Mouse (Mus musculus) CH12.LX (cell line): ENCODE results near the gene Angel1. TPM values are rescaled to one million over a fixed set of nuclear protein-coding genes. Genes with fewer than 3 reads are reported as not detected.

Experiments used
- DNase-seq: peaks from one replicate; pipeline ENCODE4 v3.0.0-alpha.2; 2013; ENCODE audit errors: extremely low read depth
- H3K27ac ChIP-seq: 2 replicates; pipeline ENCODE4 v1.5.1; 2012; ENCODE audit warnings: low read depth, mild to moderate bottlenecking, control low read depth, moderate library complexity; ENCODE audit not compliant: insufficient read depth
- H3K27me3 ChIP-seq: replicated peaks from 2 replicates; pipeline ENCODE3; 2012; ENCODE audit warnings: inconsistent platforms
- H3K36me3 ChIP-seq, 2 experiments: replicated peaks in 1 of 2; 2 replicates each; pipeline versions ENCODE3 to v1.6.1; 2012; ENCODE audit warnings: inconsistent platforms in 1 of 2, low read length in 1 of 2, mild to moderate bottlenecking in 1 of 2, mixed read lengths in 1 of 2, moderate library complexity in 1 of 2; ENCODE audit not compliant: control insufficient read depth in 1 of 2, insufficient read depth in 1 of 2
- H3K4me1 ChIP-seq, 2 experiments: 2 replicates each; pipeline ENCODE4 v1.6.1; 2012; ENCODE audit warnings: inconsistent platforms in 1 of 2, moderate library complexity in 1 of 2; ENCODE audit not compliant: insufficient read depth in 2 of 2, control insufficient read depth in 1 of 2
- H3K4me2 ChIP-seq: 2 replicates; pipeline ENCODE4 v1.6.1; 2012; ENCODE audit warnings: low read depth, mild to moderate bottlenecking, control low read depth; ENCODE audit not compliant: poor library complexity, insufficient read depth, severe bottlenecking
- H3K4me3 ChIP-seq, 3 experiments: fragments of 150-350 bp in 1 of 3; sonication (generic) in 1 of 3; replicated peaks in 1 of 3; 2 replicates each; pipeline versions ENCODE3 to v1.5.1; 2011 to 2012; ENCODE audit warnings: low read depth in 2 of 3, low read length in 2 of 3, mild to moderate bottlenecking in 2 of 3, moderate library complexity in 2 of 3, control low read depth in 1 of 3, improper control_type of control experiment in 1 of 3, inconsistent platforms in 1 of 3, mixed read lengths in 1 of 3; ENCODE audit not compliant: poor library complexity in 1 of 3
- H3K79me2 ChIP-seq: replicated peaks from 2 replicates; pipeline ENCODE4 v1.6.1; 2012; ENCODE audit warnings: mild to moderate bottlenecking, moderate library complexity; ENCODE audit not compliant: control insufficient read depth, poor library complexity, insufficient read depth, severe bottlenecking; ENCODE audit errors: extremely low read depth
- H3K9ac ChIP-seq: 2 replicates; pipeline ENCODE4 v1.6.1; 2012; ENCODE audit warnings: low read depth, mild to moderate bottlenecking, control low read depth, moderate library complexity; ENCODE audit not compliant: insufficient read depth
- H3K9me3 ChIP-seq: replicated peaks from 2 replicates; pipeline ENCODE3; 2012; ENCODE audit warnings: low read length, inconsistent platforms, mixed read lengths
- BHLHE40 ChIP-seq: IDR thresholded peaks from 2 replicates; pipeline ENCODE4 v1.6.1; 2011; ENCODE audit warnings: mild to moderate bottlenecking, low read depth, low read length, improper control_type of control experiment
- CHD2 ChIP-seq: IDR thresholded peaks from 2 replicates; pipeline ENCODE4 v1.6.1; 2011; ENCODE audit warnings: low read length, improper control_type of control experiment
- CTCF ChIP-seq, 2 experiments: IDR thresholded peaks in 1 of 2; conservative IDR thresholded peaks in 1 of 2; 2 replicates each; pipeline ENCODE4 v1.5.1; 2011 to 2012; ENCODE audit warnings: low read depth in 2 of 2, low read length in 2 of 2, improper control_type of control experiment in 1 of 2, inconsistent platforms in 1 of 2, mild to moderate bottlenecking in 1 of 2, moderate library complexity in 1 of 2
- E2F4 ChIP-seq: IDR thresholded peaks from 2 replicates; pipeline ENCODE4 v1.6.1; 2011; ENCODE audit warnings: low read depth, low read length, improper control_type of control experiment; ENCODE audit not compliant: insufficient replicate concordance
- ELF1 ChIP-seq: IDR thresholded peaks from 2 replicates; pipeline ENCODE4 v1.6.1; 2014; ENCODE audit warnings: low read depth, mild to moderate bottlenecking, inconsistent platforms, low read length, improper control_type of control experiment
- EP300 ChIP-seq: IDR thresholded peaks from 2 replicates; pipeline ENCODE4 v1.6.1; 2011; ENCODE audit warnings: low read length, improper control_type of control experiment
- GABPA ChIP-seq: IDR thresholded peaks from 2 replicates; pipeline ENCODE4 v1.6.1; 2012; ENCODE audit warnings: low read depth, low read length, improper control_type of control experiment, inconsistent platforms; ENCODE audit not compliant: insufficient replicate concordance
- IRF4 ChIP-seq: IDR thresholded peaks from 2 replicates; pipeline ENCODE4 v1.6.1; 2014; ENCODE audit warnings: low read depth, mild to moderate bottlenecking, inconsistent platforms, low read length, improper control_type of control experiment
- JUN ChIP-seq: IDR thresholded peaks from 2 replicates; pipeline ENCODE4 v1.6.1; 2011; ENCODE audit warnings: low read depth, mild to moderate bottlenecking, low read length, improper control_type of control experiment, moderate library complexity; ENCODE audit not compliant: insufficient read depth
- KAT2A ChIP-seq: IDR thresholded peaks from 2 replicates; pipeline ENCODE4 v1.6.1; 2012; ENCODE audit warnings: low read length, improper control_type of control experiment, inconsistent platforms; ENCODE audit not compliant: insufficient replicate concordance
- MAFK ChIP-seq: IDR thresholded peaks from 2 replicates; pipeline ENCODE4 v1.6.1; 2011; ENCODE audit warnings: low read length, improper control_type of control experiment; ENCODE audit not compliant: insufficient replicate concordance
- MAX ChIP-seq: IDR thresholded peaks from 2 replicates; pipeline ENCODE4 v1.6.1; 2011; ENCODE audit warnings: low read length, improper control_type of control experiment
- MEF2A ChIP-seq: IDR thresholded peaks from 2 replicates; pipeline ENCODE4 v1.6.1; 2014; ENCODE audit warnings: low read depth, mild to moderate bottlenecking, inconsistent platforms, low read length, improper control_type of control experiment, borderline replicate concordance
- MYC ChIP-seq: IDR thresholded peaks from 2 replicates; pipeline ENCODE4 v1.6.1; 2011; ENCODE audit warnings: low read depth, mild to moderate bottlenecking, improper control_type of control experiment, low read length
- NELFE ChIP-seq: IDR thresholded peaks from 2 replicates; pipeline ENCODE4 v1.6.1; 2011; ENCODE audit warnings: low read depth, low read length, improper control_type of control experiment
- NRF1 ChIP-seq: IDR thresholded peaks from 2 replicates; pipeline ENCODE4 v1.6.1; 2014; ENCODE audit warnings: low read depth, mild to moderate bottlenecking, inconsistent platforms, low read length, improper control_type of control experiment, moderate library complexity
- PAX5 ChIP-seq: IDR thresholded peaks from 2 replicates; pipeline ENCODE4 v1.6.1; 2012; ENCODE audit warnings: low read length, inconsistent platforms, mixed read lengths
- POLR2A ChIP-seq: IDR thresholded peaks from 2 replicates; pipeline ENCODE4 v1.6.1; 2011; ENCODE audit warnings: low read depth, mild to moderate bottlenecking, improper control_type of control experiment, low read length
- POLR2AphosphoS2 ChIP-seq: IDR thresholded peaks from 2 replicates; pipeline ENCODE4 v1.6.1; 2011; ENCODE audit warnings: low read depth, low read length, improper control_type of control experiment
- RAD21 ChIP-seq: IDR thresholded peaks from 2 replicates; pipeline ENCODE4 v1.6.1; 2011; ENCODE audit warnings: low read depth, mild to moderate bottlenecking, low read length, improper control_type of control experiment, moderate library complexity
- RCOR1 ChIP-seq: conservative IDR thresholded peaks from 2 replicates; pipeline ENCODE4 v1.6.1; 2012; ENCODE audit warnings: low read depth, mild to moderate bottlenecking, inconsistent platforms, low read length, improper control_type of control experiment
- SIN3A ChIP-seq: IDR thresholded peaks from 2 replicates; pipeline ENCODE4 v1.6.1; 2012; ENCODE audit warnings: low read length, improper control_type of control experiment, inconsistent platforms
- SMC3 ChIP-seq: IDR thresholded peaks from 2 replicates; pipeline ENCODE4 v1.6.1; 2011; ENCODE audit warnings: low read depth, low read length, improper control_type of control experiment
- TBP ChIP-seq: conservative IDR thresholded peaks from 2 replicates; pipeline ENCODE4 v1.6.1; 2011; ENCODE audit warnings: low read depth, low read length, improper control_type of control experiment
- TCF12 ChIP-seq: IDR thresholded peaks from 2 replicates; pipeline ENCODE4 v1.6.1; 2014; ENCODE audit warnings: low read depth, mild to moderate bottlenecking, inconsistent platforms, low read length, improper control_type of control experiment
- UBTF ChIP-seq: IDR thresholded peaks from 2 replicates; pipeline ENCODE4 v1.6.1; 2012; ENCODE audit warnings: low read depth, mild to moderate bottlenecking, inconsistent platforms, low read length, improper control_type of control experiment, moderate library complexity
- ZKSCAN1 ChIP-seq: IDR thresholded peaks from 2 replicates; pipeline ENCODE4 v1.6.1; 2012; ENCODE audit warnings: low read depth, inconsistent platforms, low read length, improper control_type of control experiment, borderline replicate concordance
- ZNF384 ChIP-seq: IDR thresholded peaks from 2 replicates; pipeline ENCODE4 v1.6.1; 2012; ENCODE audit warnings: low read depth, low read length, improper control_type of control experiment, inconsistent platforms
- dilution Hi-C: fragments of 300-500 bp; cut with MboI; formaldehyde crosslinking; loops from 2 replicates; pipeline ENCODE4 v1.14.3; 2020; ENCODE audit warnings: low sequenced_read_pairs; ENCODE audit not compliant: extremely low pct_unique_long_range_greater_than_20kb, extremely low pct_ligation_motif_present
- in situ Hi-C: fragments of 300-500 bp; cut with MboI; formaldehyde crosslinking; loops from 3 replicates; pipeline ENCODE4 v1.14.3; 2019; ENCODE audit warnings: low sequenced_read_pairs, low pct_ligation_motif_present, low pct_unique_long_range_greater_than_20kb, mixed read lengths
- polyA plus RNA-seq: library from polyadenylated mRNA; unstranded; fragments of >175 nt; gene quantifications from 2 replicates; pipeline ENCODE4 v1.2.1, GENCODE M21; 2012; ENCODE audit warnings: low read depth; ENCODE audit not compliant: insufficient read length
- total RNA-seq, 2 experiments: library from RNA; depleted of rRNA; stranded (reverse); fragments of 300-350 nt in 1 of 2; fragments of >200 nt in 1 of 2; gene quantifications; 2 replicates each; pipeline ENCODE4 v1.2.3; 2012 to 2014

The Angel1 gene
- total and polyA plus RNA-seq, 3 experiments, result 1.0 to 9.3 (median 2.9) TPM

DNA sequence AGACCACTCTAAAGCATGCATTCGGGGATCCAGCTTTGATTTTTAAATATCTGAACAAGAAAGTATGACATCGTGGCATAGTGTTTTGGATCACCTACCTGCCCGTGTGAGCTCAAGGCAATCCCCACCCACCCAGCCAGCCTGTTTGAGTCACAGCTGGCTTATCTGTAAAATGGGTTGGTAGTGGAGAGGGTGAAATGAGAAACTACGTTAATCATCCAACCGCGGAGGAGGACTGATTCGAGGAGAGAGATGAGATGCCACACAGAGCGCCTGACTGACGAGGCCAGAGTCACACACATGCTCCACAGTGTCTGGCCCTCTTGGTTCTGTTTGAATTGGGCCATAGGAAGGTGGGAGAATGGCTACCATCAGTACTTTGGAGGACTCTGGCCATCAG lies 44.6 kb downstream of the Angel1 start:
- Histone ChIP-seq H3K36me3 (no peaks in the 10 kb centered on the region), H3K27me3 (no peaks in the 10 kb centered on the region), H3K79me2 (no peaks in the 10 kb centered on the region), H3K4me3 (no peak overlapping the region), H3K4me2 (no peak overlapping the region), H3K9me3 (no peaks in the 10 kb centered on the region), H3K27ac (no peak overlapping the region), H3K4me1 (peaks cover 27 to 78% of the 10 kb centered on the region in 2 experiments), H3K9ac (no peak overlapping the region)
- DNase-seq, result no peak
- in situ Hi-C loops, result no loop called here
- dilution Hi-C loops, result no loop called here
- TF ChIP-seq IRF4 (no peak), TCF12 (no peak), NRF1 (no peak), RCOR1 (no peak), PAX5 (no peak), ELF1 (no peak), POLR2A (no peak), MAX (no peak), BHLHE40 (no peak), CTCF (conservative IDR thresholded peaks at IDR 0.05 in 1 of 2, IDR thresholded peaks at IDR 0.05 in 1 of 2; ENCODE audit: low read depth in 2 of 2, low read length in 2 of 2) (no peak), ZKSCAN1 (no peak), RAD21 (no peak), ZNF384 (no peak), UBTF (no peak), CHD2 (no peak), TBP (no peak)

DNA sequence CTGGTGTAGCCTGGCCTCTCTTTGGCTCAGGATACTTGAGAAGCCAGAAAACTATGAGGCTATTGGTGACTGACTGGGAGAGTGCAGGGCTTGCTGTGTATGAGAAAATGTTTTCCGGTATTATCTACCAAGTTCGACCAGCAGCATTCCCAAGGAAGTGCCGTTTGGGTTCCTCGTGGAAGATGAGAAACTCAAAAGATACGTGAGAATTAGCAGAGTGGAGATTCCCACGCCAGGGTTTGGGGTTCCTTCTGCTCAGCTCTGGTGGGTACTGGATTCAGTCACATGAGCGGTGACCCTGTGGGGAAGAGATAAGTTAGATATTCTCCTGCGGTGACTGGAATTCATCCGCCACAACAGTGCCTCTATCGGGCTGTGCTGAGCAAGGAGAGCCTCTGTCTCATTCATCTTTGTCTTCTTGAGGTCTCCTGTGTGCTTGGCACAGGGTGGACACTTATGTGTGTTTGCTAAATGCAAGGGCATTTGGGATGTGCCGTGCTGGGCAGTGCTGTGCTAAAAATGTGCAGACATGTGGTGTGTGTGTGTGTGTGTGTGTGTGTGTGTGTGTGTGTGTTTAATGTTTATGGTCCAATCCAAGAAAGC lies 45.6 kb downstream of the Angel1 start:
- peaks cover 22 to 79% of the 10 kb centered on the region in 2 experiments for H3K4me1 ChIP-seq
- no peak overlapping the region for H3K4me3 ChIP-seq
- no peak overlapping the region for H3K27ac ChIP-seq
- in situ Hi-C loops (no loop called here), dilution Hi-C loops (no loop called here)
- no peaks in the 10 kb centered on the region for H3K36me3 ChIP-seq
- H3K9ac ChIP-seq, result no peak overlapping the region
- TF ChIP-seq MAX (no peak), CHD2 (no peak), E2F4 (no peak), SMC3 (no peak), EP300 (no peak), ZNF384 (no peak), KAT2A (no peak), RCOR1 (no peak), IRF4 (no peak), JUN (no peak), NELFE (no peak), POLR2AphosphoS2 (no peak), TCF12 (no peak), MYC (no peak), TBP (no peak), SIN3A (no peak), UBTF (no peak), MAFK (no peak), MEF2A (no peak), GABPA (no peak)
- H3K4me2 ChIP-seq, result no peak overlapping the region
- no peaks in the 10 kb centered on the region for H3K79me2 ChIP-seq
- no peak for DNase-seq
- no peaks in the 10 kb centered on the region for H3K9me3 ChIP-seq
- no peaks in the 10 kb centered on the region for H3K27me3 ChIP-seq
